Mouse (Mus musculus): ENCODE data around the gene Polr2f.
A peak's percentile ranks its signal among the peaks of the same experiment; 100 is the strongest.

- TF ChIP-seq CTCF (IDR thresholded peaks at IDR 0.05; ENCODE audit: low read depth, low read length) (0 out of 2 replicates have a peak, but pooled peaks have one; percentile 7), POLR2A (IDR thresholded peaks at IDR 0.05; ENCODE audit: borderline replicate concordance, low read depth, low read length) (no peak)
These were observed at the start of gene Polr2f, which contains the start of gene 1700088E04Rik for GRCm38 (mm10) chr15:79140866-79141565.

All from bone marrow macrophage, adult 2 months (primary cell).